Mouse (Mus musculus) A20 (cell line): ENCODE measurements around the gene Cdk18.

Experiments used
- DNase-seq: peaks from one replicate; pipeline ENCODE4 v3.0.0-alpha.2; 2011; ENCODE audit warnings: low read depth, low spot score

Cdk18 gene

GRCm38 (mm10) chr1:132150171-132150570 lies 10.7 kb upstream of the Cdk18 start:
- no peak for DNase-seq

GRCm38 (mm10) chr1:132149410-132149809 lies 9.9 kb upstream of the Cdk18 start:
- no peak for DNase-seq

- no peak for DNase-seq
Measured at GRCm38 (mm10) chr1:132145973-132146685, 6.6 kb upstream of the Cdk18 start.

- no peak for DNase-seq
Measured at GRCm38 (mm10) chr1:132144837-132145236, 5.4 kb upstream of the Cdk18 start.

- no peak for DNase-seq
Measured at GRCm38 (mm10) chr1:132144223-132144622, 4.7 kb upstream of the Cdk18 start.

- DNase-seq: no peak
Measured at GRCm38 (mm10) chr1:132143730-132144129, 4.2 kb upstream of the Cdk18 start.

- DNase-seq: no peak
Measured at GRCm38 (mm10) chr1:132143079-132143478, 3.6 kb upstream of the Cdk18 start.

GRCm38 (mm10) chr1:132141753-132142152 lies 2.3 kb upstream of the Cdk18 start:
- DNase-seq: no peak

GRCm38 (mm10) chr1:132141166-132141565 lies 1.7 kb upstream of the Cdk18 start:
- no peak for DNase-seq

GRCm38 (mm10) chr1:132140574-132140973 lies 1.1 kb upstream of the Cdk18 start:
- DNase-seq: no peak

GRCm38 (mm10) chr1:132140171-132140570 lies 687 bp upstream of the Cdk18 start:
- peak; percentile 61 for DNase-seq

- no peak for DNase-seq
Measured at GRCm38 (mm10) chr1:132138576-132139415, 688 bp downstream of the Cdk18 start.

- no peak for DNase-seq
Measured at GRCm38 (mm10) chr1:132137935-132138575, 1.4 kb downstream of the Cdk18 start.

GRCm38 (mm10) chr1:132136847-132137246 lies 2.6 kb downstream of the Cdk18 start:
- no peak for DNase-seq

GRCm38 (mm10) chr1:132135631-132136030 lies 3.9 kb downstream of the Cdk18 start:
- no peak for DNase-seq

- DNase-seq: no peak
Measured at GRCm38 (mm10) chr1:132128311-132128710, 11.2 kb downstream of the Cdk18 start.

GRCm38 (mm10) chr1:132125803-132126405 lies 13.6 kb downstream of the Cdk18 start:
- no peak for DNase-seq

GRCm38 (mm10) chr1:132125249-132125648 lies 14.2 kb downstream of the Cdk18 start:
- DNase-seq: no peak

GRCm38 (mm10) chr1:132123420-132124014 lies 16.0 kb downstream of the Cdk18 start:
- DNase-seq: no peak

- no peak for DNase-seq
Measured at GRCm38 (mm10) chr1:132121895-132122294, 17.6 kb downstream of the Cdk18 start.

- peak; percentile 79 for DNase-seq
Measured at GRCm38 (mm10) chr1:132121236-132121635, 18.2 kb downstream of the Cdk18 start.

GRCm38 (mm10) chr1:132116606-132117005 lies 22.9 kb downstream of the Cdk18 start:
- DNase-seq: peak; percentile 87
